Mouse (Mus musculus): ENCODE measurements around the gene Med17.

DNA sequence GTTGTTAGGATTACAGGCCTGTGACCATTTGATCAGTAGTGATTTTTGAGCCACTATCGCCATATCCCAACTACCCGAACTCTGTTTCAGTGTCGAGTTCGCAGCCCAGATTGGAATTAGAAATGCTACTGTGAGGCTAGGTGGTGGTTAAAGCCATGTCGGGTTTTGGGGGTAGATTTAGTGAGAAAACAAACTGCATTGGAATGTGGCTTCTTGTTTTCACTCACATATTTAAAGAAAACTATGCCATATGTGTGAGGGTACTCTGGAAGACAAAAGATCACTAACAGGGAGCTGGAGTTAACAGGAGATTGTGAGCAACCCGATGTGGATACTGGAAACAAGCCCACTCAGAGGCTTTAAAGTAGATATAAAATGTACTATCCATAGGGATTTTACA is 27.5 kb upstream of the Med17 start:
- TF ChIP-seq CTCF (IDR thresholded peaks at IDR 0.05), result no peak
- TF ChIP-seq EP300 (IDR thresholded peaks at IDR 0.05), result no peak
